Mouse (Mus musculus) right cerebral cortex, postnatal 36 days (tissue): ENCODE measurements around the gene Tor1aip2.

Source experiments
- DNase-seq, 2 experiments: peaks; one replicate each; pipeline ENCODE4 v3.0.0; 2022; ENCODE audit warnings: low spot score in 2 of 2, mixed read lengths in 1 of 2

The Tor1aip2 gene

GRCm38 (mm10) chr1:156108400-156108799 is 73.2 kb downstream of the Tor1aip2 start:
- DNase-seq: no peak

- no peak for DNase-seq
These were observed 75.9 kb downstream of the Tor1aip2 start for GRCm38 (mm10) chr1:156111090-156111489.

GRCm38 (mm10) chr1:156111728-156112127 is 76.5 kb downstream of the Tor1aip2 start:
- no peak for DNase-seq

GRCm38 (mm10) chr1:156112142-156112541 is 76.9 kb downstream of the Tor1aip2 start:
- DNase-seq: no peak

GRCm38 (mm10) chr1:156113884-156114499 is 78.8 kb downstream of the Tor1aip2 start:
- DNase-seq: no peak

- no peak for DNase-seq
These were observed 81.6 kb downstream of the Tor1aip2 start for GRCm38 (mm10) chr1:156116770-156117169.
